ENCODE assay signal across 20 mouse cellular contexts in the genomic region with DNA sequence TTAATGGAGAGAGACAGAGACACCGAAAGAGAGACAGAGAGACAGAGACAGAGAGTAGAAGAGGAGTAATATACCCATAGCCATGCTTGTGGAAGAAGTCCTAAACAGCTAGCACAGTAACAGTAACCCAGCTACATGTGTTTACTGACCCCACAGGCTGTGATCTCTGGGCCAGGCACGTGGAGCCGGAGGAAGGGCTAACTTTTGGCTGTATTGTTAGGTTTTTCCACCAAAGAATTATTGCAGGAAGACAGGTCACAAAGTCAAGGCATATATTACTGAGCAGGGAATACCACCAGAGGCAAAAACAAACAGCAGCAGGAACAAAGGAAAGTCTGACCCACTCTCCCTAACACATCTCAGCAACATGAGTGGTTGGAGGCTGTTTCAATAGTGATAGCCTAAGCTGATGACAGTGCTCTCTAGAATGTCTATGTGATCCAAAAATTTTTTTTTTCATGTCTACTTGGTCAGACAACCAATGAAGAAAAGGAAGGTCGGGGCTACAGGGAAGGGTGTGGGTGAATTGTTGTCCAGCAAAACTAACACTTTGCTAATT.
DNase-seq lines count a peak whose midpoint lies in the region; ATAC-seq and TF ChIP-seq lines count a peak whose summit lies in the region.
"Had no signal": no experiment of that assay in that cellular context is flagged by ENCODE, and none has a peak within 500 bp of the region (broad histone marks: within the 10 kb centered on the region; RNA-seq: fewer than 3 reads in every experiment).

No protein-coding gene starts in this region.

- DNase-seq in embryo, embryonic 10 days (ENCODE audit: low spot score) = peak; percentile 38
- DNase-seq in embryo, embryonic 11 days = no peak
- DNase-seq in lung, embryonic 14.5 days = peak; percentile 14
- no peak for DNase-seq in lung, postnatal 10 days
- DNase-seq in kidney, postnatal 10 days = peak; percentile 53
- no peak for DNase-seq in yolk sac, embryonic 10.5 days (ENCODE audit: low spot score)
- DNase-seq in cerebellum, postnatal 25 days = no peak
- no peak for DNase-seq in adrenal gland, postnatal 14 days
- DNase-seq: adrenal gland, postnatal 36 days; cerebellum, adult 9-11 months; gastrocnemius, postnatal 10 days; heart, adult 11 months; heart, postnatal 14 days; liver, postnatal 0 days; lung, postnatal 14 days had no signal

- H3K4me3 ChIP-seq in lung, embryonic 14.5 days (ENCODE audit: low read depth, low read length) = no peak overlapping the region
- H3K4me3 ChIP-seq: limb, embryonic 12.5 days; midbrain, embryonic 13.5 days had no signal

- H3K4me2 ChIP-seq in lung, embryonic 14.5 days = no peak overlapping the region
- H3K4me2 ChIP-seq: limb, embryonic 12.5 days; liver, embryonic 11.5 days; midbrain, embryonic 13.5 days had no signal

- no peaks in the 10 kb centered on the region for H3K27me3 ChIP-seq in lung, embryonic 14.5 days (ENCODE audit: insufficient read depth, low read length)
- H3K27me3 ChIP-seq: limb, embryonic 12.5 days; midbrain, embryonic 13.5 days had no signal

- H3K27ac ChIP-seq in lung, embryonic 14.5 days (ENCODE audit: low read depth) = no peak overlapping the region
- H3K27ac ChIP-seq: limb, embryonic 12.5 days; midbrain, embryonic 13.5 days had no signal

- H3K9ac ChIP-seq in lung, embryonic 14.5 days = no peak overlapping the region
- H3K9ac ChIP-seq: limb, embryonic 12.5 days; liver, postnatal 0 days; midbrain, embryonic 13.5 days had no signal

- 0 out of 2 replicates have a peak, but pooled peaks cover 5% of the 10 kb centered on the region for H3K4me1 ChIP-seq in lung, embryonic 14.5 days (ENCODE audit: insufficient read depth)
- H3K4me1 ChIP-seq: limb, embryonic 12.5 days; midbrain, embryonic 13.5 days had no signal

- no peaks in the 10 kb centered on the region for H3K36me3 ChIP-seq in lung, embryonic 14.5 days (ENCODE audit: insufficient read depth)
- H3K36me3 ChIP-seq: limb, embryonic 12.5 days; midbrain, embryonic 13.5 days had no signal

- ATAC-seq in lung, embryonic 14.5 days (ENCODE audit: insufficient read depth) = no peak
- ATAC-seq: forebrain, embryonic 14.5 days; intestine, postnatal 0 days; liver, postnatal 0 days; midbrain, embryonic 13.5 days had no signal

- 44% methylated on average over 4 of the region's 4 CpGs for WGBS in lung, embryonic 14.5 days

- no peaks in the 10 kb centered on the region for H3K9me3 ChIP-seq in lung, embryonic 14.5 days (ENCODE audit: low read depth, low read length)

- TF ChIP-seq CTCF in lung, embryonic 14.5 days (IDR thresholded peaks at IDR 0.05; ENCODE audit: low read depth) = no peak

Comparison
In these comparisons a context has a peak if more than half of its experiments do, and no peak if none do; other contexts are left out.
1. DNase-seq: peak in embryo, embryonic 10 days (single experiment), lung, embryonic 14.5 days (single experiment) and kidney, postnatal 10 days (single experiment); none in embryo, embryonic 11 days (single experiment), lung, postnatal 10 days (single experiment), yolk sac, embryonic 10.5 days (single experiment), cerebellum, postnatal 25 days (0 of 2) and adrenal gland, postnatal 14 days (single experiment).